Mouse (Mus musculus) heart, postnatal 0 days (tissue): ENCODE data around the gene Six3. TPM values are rescaled to one million over a fixed set of nuclear protein-coding genes. Genes with fewer than 3 reads are reported as not detected.

ENCODE experiments used
- ATAC-seq: fragments of 200-750 bp; cut with Nextera tagmentation; 2 replicates; pipeline ENCODE4 v1.8.0; 2017; ENCODE audit warnings: low read depth, moderate number of reproducible peaks, moderate library complexity; ENCODE audit not compliant: insufficient read depth
- DNase-seq: peaks from one replicate; pipeline ENCODE4 v3.0.0-alpha.2; 2016; ENCODE audit warnings: low spot score
- H3K27ac ChIP-seq: fragments of 300-500 bp; sonication (generic); 2 replicates; pipeline ENCODE4 v1.5.1; 2014; ENCODE audit warnings: low read depth, mild to moderate bottlenecking
- H3K27me3 ChIP-seq: fragments of 300-500 bp; sonication (generic); 2 replicates; pipeline ENCODE4 v1.6.1; 2014; ENCODE audit warnings: low read length, mixed read lengths; ENCODE audit not compliant: control insufficient read depth, insufficient read depth
- H3K36me3 ChIP-seq: fragments of 300-500 bp; sonication (generic); replicated peaks from 2 replicates; pipeline ENCODE4 v1.6.1; 2014; ENCODE audit warnings: low read length, mixed read lengths; ENCODE audit not compliant: control insufficient read depth, insufficient read depth
- H3K4me1 ChIP-seq: fragments of 300-500 bp; sonication (generic); 2 replicates; pipeline ENCODE4 v1.6.1; 2014; ENCODE audit warnings: antibody characterized with exemption; ENCODE audit not compliant: control insufficient read depth, insufficient read depth
- H3K4me2 ChIP-seq: fragments of 300-500 bp; sonication (generic); 2 replicates; pipeline ENCODE4 v1.6.1; 2014; ENCODE audit warnings: low read depth, mild to moderate bottlenecking, low read length, moderate library complexity
- H3K4me3 ChIP-seq: fragments of 300-500 bp; sonication (generic); 2 replicates; pipeline ENCODE4 v1.5.1; 2014; ENCODE audit warnings: low read depth, low read length
- H3K9ac ChIP-seq: fragments of 300-500 bp; sonication (generic); replicated peaks from 2 replicates; pipeline ENCODE4 v1.6.1; 2014; ENCODE audit warnings: low read depth, low read length, mixed read lengths
- H3K9me3 ChIP-seq: fragments of 300-500 bp; sonication (generic); replicated peaks from 2 replicates; pipeline ENCODE4 v1.6.1; 2016; ENCODE audit warnings: low read length; ENCODE audit not compliant: control insufficient read depth
- CTCF ChIP-seq: IDR thresholded peaks from 2 replicates; pipeline ENCODE4 v1.5.1; 2016; ENCODE audit warnings: antibody characterized with exemption, control low read depth, low read depth
- EP300 ChIP-seq: IDR thresholded peaks from 2 replicates; pipeline ENCODE4 v1.6.1; 2016; ENCODE audit warnings: antibody characterized with exemption, low read depth
- WGBS: fragments of 180-500 bp; shearing (Covaris S2); extraction: QIAGEN DNeasy Blood & Tissue Kit; methylation state at CpG from one replicate; pipeline ENCODE4 v1.1.7; 2014; 5-methylcytosine and 5-hydroxymethylcytosine counted together
- polyA plus RNA-seq: library from polyadenylated mRNA; unstranded; fragments of >200 nt; fragmentation: Nextera tagmentation; extraction: Ambion mirVana; gene quantifications from 2 replicates; pipeline ENCODE4 v1.2.1, GENCODE M21; 2015
- total RNA-seq: library from RNA; depleted of rRNA; stranded (reverse); fragments of >200 nt; gene quantifications from 2 replicates; pipeline ENCODE4 v1.2.3, GENCODE M21; 2014; ENCODE audit warnings: low replicate concordance

The Six3 gene
- total and polyA plus RNA-seq, 2 experiments from 2014 or later: not detected

DNA sequence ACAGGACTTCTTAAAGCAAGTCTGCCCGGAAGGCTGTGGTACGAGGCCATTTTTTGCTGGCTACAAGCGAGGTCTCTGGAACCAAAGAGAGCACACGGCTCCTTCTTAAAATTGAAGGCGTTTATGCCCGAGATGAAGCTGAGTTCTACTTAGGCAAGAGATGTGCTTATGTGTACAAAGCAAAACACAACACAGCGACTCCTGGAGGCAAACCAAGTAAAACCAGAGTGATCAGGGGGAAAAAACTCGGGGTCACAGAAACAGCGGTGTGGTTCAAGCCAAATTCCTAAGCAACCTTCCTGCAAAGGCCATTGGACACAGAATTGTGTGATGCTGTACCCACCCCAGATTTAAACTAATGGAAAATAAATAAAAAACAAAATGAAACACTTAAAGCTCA, 13.9 kb upstream of the Six3 start:
- no peak for TF ChIP-seq CTCF
- no peak for TF ChIP-seq EP300
- ATAC-seq (no peak), DNase-seq (no peak)
- Histone ChIP-seq H3K4me1 (no peaks in the 10 kb centered on the region), H3K9me3 (no peaks in the 10 kb centered on the region), H3K36me3 (no peaks in the 10 kb centered on the region), H3K27ac (no peak overlapping the region), H3K4me2 (no peak overlapping the region), H3K9ac (no peak overlapping the region), H3K4me3 (no peak overlapping the region), H3K27me3 (peaks cover 35% of the 10 kb centered on the region)
- WGBS: 52% methylated on average over 9 of the region's 9 CpGs

DNA sequence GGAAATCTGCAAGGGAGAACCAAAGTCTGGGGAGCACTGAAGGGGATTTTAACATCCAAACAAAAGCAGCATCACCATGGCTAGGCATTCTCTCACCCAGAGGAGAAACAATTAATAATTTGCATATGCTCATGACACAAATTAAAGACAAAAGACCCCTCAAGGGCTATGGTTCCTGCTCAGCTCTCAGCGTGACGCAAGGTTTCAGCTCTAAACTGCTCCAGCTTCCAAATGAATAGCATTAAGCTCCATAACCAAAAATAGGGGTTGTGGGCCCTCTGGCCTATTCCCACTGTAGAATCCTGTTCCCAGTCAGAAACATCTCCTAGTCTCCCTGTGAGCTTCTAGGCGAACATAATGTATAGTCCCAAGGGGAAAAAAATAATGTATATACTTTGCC, 6.9 kb upstream of the Six3 start:
- no peak for DNase-seq

DNA sequence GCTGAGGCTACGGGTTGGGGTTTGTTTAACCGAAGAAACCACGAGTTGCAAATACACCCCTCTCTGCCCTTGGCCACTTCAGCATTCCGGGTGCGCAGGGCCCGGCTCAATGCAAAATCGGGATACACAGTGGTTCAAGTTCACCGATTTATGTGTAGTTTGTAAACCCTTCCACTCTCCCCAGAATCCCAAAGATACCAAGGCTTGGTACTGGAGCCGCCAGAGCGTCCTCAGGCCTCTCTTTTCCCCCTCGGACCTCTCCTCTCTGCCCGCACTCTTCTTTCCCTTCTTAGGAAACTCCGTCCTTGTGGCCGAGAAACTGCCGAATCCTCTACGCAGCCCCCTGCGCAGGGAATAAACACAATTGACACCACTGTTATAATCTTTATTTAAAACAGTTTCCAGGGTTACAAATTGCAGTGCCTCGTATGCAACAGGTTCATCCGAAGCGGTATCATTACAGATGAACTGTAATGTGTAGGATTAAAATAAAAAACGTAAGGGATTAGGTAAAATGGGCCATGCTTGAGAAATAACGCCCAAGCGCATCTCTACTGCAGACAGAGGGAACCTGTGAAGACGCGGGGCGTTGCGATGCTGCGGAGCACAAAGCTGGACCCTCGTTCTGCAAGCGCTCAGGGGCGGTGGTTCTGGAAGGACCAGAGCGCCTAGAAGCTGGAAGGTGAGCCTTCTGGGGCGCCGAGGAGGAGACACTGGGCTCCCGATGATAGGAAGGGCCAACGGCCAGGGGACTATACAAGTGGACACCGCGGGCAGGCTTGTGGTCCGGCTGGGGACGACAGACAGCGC, 5.6 kb upstream of the Six3 start:
- WGBS: 1% methylated on average over 41 of the region's 41 CpGs
- H3K27me3 ChIP-seq: peaks cover 89% of the 10 kb centered on the region
- H3K27ac ChIP-seq: no peak overlapping the region
- no peaks in the 10 kb centered on the region for H3K4me1 ChIP-seq
- H3K4me2 ChIP-seq: no peak overlapping the region
- no peak overlapping the region for H3K4me3 ChIP-seq
- ATAC-seq (no peak), DNase-seq (no peak)
- no peak for TF ChIP-seq EP300
- no peak for TF ChIP-seq CTCF
- H3K36me3 ChIP-seq: no peaks in the 10 kb centered on the region
- H3K9ac ChIP-seq: no peak overlapping the region
- H3K9me3 ChIP-seq: no peaks in the 10 kb centered on the region

More for the DNA sequence above, 6.9 kb upstream of the Six3 start:
- no peak for ATAC-seq
- H3K9ac ChIP-seq: no peak overlapping the region
- H3K4me1 ChIP-seq: no peaks in the 10 kb centered on the region
- peaks cover 89% of the 10 kb centered on the region for H3K27me3 ChIP-seq
- no peak overlapping the region for H3K27ac ChIP-seq
- H3K4me3 ChIP-seq: no peak overlapping the region
- 14% methylated on average over 3 of the region's 3 CpGs for WGBS
- TF ChIP-seq EP300 (no peak), CTCF (no peak)
- no peaks in the 10 kb centered on the region for H3K9me3 ChIP-seq
- H3K36me3 ChIP-seq: no peaks in the 10 kb centered on the region
- no peak overlapping the region for H3K4me2 ChIP-seq

DNA sequence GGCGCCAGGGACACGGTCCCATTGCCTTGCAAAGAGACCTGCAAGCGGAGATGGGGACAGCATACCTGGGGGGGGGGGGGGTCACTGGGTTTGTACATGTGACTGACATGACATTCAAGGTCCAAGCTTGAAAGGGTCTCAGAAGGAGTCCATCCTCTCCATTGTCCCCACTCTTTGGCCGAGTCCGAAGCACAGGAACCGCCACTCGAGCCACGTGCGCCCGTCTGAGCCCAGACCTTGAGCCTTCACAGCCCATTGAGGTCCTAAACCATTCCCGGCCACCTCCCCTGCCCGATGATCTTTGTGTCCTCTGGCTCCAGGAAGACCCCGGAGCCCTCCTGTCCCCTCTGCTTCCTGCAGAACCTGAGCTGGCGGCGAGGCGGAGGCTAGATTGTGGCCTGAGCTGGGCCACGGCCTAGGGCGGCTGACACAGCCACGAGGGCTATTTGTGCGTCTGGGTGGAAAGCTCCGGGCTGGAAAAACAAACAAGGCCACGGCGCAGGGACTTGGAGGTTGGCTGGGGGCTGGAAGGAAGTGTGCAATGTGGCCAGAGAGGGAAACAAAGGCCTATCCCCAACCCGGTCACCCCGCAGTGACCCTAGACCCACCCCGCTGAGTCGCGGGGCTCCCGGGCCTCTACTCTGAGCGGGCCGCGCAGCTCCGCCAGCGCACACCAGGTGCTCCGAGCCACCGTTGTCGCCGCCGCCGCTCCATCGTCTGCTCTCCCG, 4.9 kb upstream of the Six3 start:
- H3K9ac ChIP-seq: no peak overlapping the region
- H3K4me3 ChIP-seq: no peak overlapping the region; the same call in 1 of the 2 replicates
- H3K9me3 ChIP-seq: no peaks in the 10 kb centered on the region
- H3K4me2 ChIP-seq: no peak overlapping the region
- TF ChIP-seq EP300: no peak
- no peak for TF ChIP-seq CTCF
- no peak for DNase-seq
- H3K27me3 ChIP-seq: peaks cover 90% of the 10 kb centered on the region
- WGBS: 3% methylated on average over 42 of the region's 42 CpGs
- ATAC-seq: no peak
- H3K4me1 ChIP-seq: no peaks in the 10 kb centered on the region
- H3K27ac ChIP-seq: no peak overlapping the region
- H3K36me3 ChIP-seq: no peaks in the 10 kb centered on the region

DNA sequence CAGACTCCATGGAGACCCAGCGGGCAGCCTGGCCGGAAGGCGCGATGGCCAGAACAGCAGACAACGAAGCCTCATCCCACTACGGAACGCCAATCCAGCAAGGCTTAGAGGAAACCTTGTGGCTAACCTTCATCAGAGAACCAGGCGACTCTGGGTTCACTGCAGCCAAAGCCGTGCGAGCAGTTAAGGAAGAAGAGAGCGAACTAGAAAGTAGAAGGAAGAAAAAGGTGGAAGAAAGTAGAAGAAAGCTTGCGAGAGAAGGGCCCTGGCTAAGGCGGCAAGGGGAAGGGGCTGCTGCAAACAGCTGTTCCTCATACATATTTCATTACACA, 4.3 kb upstream of the Six3 start:
- no peak overlapping the region for H3K9ac ChIP-seq
- ATAC-seq (no peak), DNase-seq (no peak)
- H3K27me3 ChIP-seq: peaks cover 94% of the 10 kb centered on the region
- no peaks in the 10 kb centered on the region for H3K9me3 ChIP-seq
- no peak for TF ChIP-seq CTCF
- no peak for TF ChIP-seq EP300
- no peak overlapping the region for H3K4me2 ChIP-seq
- no peaks in the 10 kb centered on the region for H3K4me1 ChIP-seq
- no peaks in the 10 kb centered on the region for H3K36me3 ChIP-seq
- H3K27ac ChIP-seq: no peak overlapping the region
- WGBS: 1% methylated on average over 13 of the region's 13 CpGs
- H3K4me3 ChIP-seq: no peak overlapping the region; the same call in 1 of the 2 replicates
